Mouse (Mus musculus) thymus, adult 2 months (tissue): Measurements from ENCODE around the gene AU018091. TPM values are rescaled to one million over a fixed set of nuclear protein-coding genes. Genes with fewer than 3 reads are reported as not detected.
"Not testable (repeated sequence)": the region's sequence is repeated elsewhere in the genome, so short reads cannot be mapped to it uniquely, and the experiment has no call there.

ENCODE experiments used
- DNase-seq: peaks from one replicate; pipeline ENCODE4 v3.0.0; 2021
- H3K27ac ChIP-seq: fragments of 200-500 bp; 2 replicates; pipeline ENCODE4 v1.5.1; 2012; ENCODE audit warnings: low read length, control low read depth; ENCODE audit not compliant: control insufficient read depth, insufficient read depth
- H3K27me3 ChIP-seq: fragments of 200-500 bp; 2 replicates; pipeline ENCODE4 v1.6.1; 2012; ENCODE audit warnings: mild to moderate bottlenecking, low read length, moderate library complexity, mixed read lengths; ENCODE audit not compliant: control insufficient read depth, insufficient read depth
- H3K36me3 ChIP-seq: fragments of 200-500 bp; 2 replicates; pipeline ENCODE4 v1.6.1; 2012; ENCODE audit warnings: mild to moderate bottlenecking, low read length, moderate library complexity; ENCODE audit not compliant: control insufficient read depth, insufficient read depth
- H3K4me1 ChIP-seq: fragments of 200-500 bp; replicated peaks from 2 replicates; pipeline ENCODE4 v1.6.1; 2012; ENCODE audit warnings: low read length; ENCODE audit not compliant: control insufficient read depth, insufficient read depth
- H3K4me3 ChIP-seq: fragments of 200-500 bp; 2 replicates; pipeline ENCODE4 v1.5.1; 2012; ENCODE audit warnings: mild to moderate bottlenecking, low read length, control low read depth, moderate library complexity; ENCODE audit not compliant: control insufficient read depth, insufficient read depth
- CTCF ChIP-seq: fragments of 200-500 bp; IDR thresholded peaks from 2 replicates; pipeline ENCODE4 v1.5.1; 2012; ENCODE audit warnings: mild to moderate bottlenecking, control low read depth, low read length, moderate library complexity, borderline replicate concordance; ENCODE audit not compliant: control insufficient read depth, poor library complexity, insufficient read depth; ENCODE audit errors: extremely low read depth
- POLR2A ChIP-seq: fragments of 200-500 bp; IDR thresholded peaks from 2 replicates; pipeline ENCODE4 v1.6.1; 2012; ENCODE audit warnings: mild to moderate bottlenecking, low read length, control low read depth, moderate library complexity; ENCODE audit not compliant: control insufficient read depth, poor library complexity, insufficient read depth; ENCODE audit errors: extremely low read depth
- WGBS: fragments of 180-500 bp; shearing (Covaris S2); methylation state at CpG from one replicate; pipeline ENCODE4 v1.1.7; 2018; 5-methylcytosine and 5-hydroxymethylcytosine counted together
- polyA plus RNA-seq: library from polyadenylated mRNA; depleted of rRNA; stranded (reverse); fragments of >200 nt; gene quantifications from 2 replicates; pipeline ENCODE4 v1.2.3, GENCODE M21; 2012; rRNA removed

AU018091 gene
- polyA plus RNA-seq, 1 experiment, result 0.12 TPM

DNA sequence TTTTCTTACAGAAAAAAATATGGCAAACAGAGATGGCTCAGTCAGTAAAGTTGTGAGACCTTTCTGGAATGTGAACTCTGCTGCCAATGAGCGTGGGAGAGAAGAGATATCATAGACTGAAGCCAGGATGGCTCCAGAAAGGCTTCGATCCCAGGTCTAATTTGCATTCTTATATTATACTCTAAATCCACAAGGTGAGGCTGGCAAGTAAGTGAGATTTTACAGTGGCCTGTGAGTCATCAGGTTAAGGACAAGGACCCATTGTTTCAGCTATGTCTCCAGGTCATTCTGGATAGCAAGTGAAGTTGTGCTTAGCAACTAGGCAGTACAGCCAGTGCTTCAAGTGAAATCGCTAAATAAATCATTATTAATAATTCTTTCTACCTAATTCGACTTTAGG, 33.4 kb downstream of the AU018091 start:
- WGBS, result 83% methylated on average over 4 of the region's 4 CpGs
- no peak overlapping the region for H3K27ac ChIP-seq
- no peak overlapping the region for H3K4me3 ChIP-seq
- DNase-seq, result no peak
- TF ChIP-seq CTCF (no peak), POLR2A (no peak)
- no peaks in the 10 kb centered on the region for H3K27me3 ChIP-seq
- H3K36me3 ChIP-seq, result no peaks in the 10 kb centered on the region
- H3K4me1 ChIP-seq, result no peaks in the 10 kb centered on the region

DNA sequence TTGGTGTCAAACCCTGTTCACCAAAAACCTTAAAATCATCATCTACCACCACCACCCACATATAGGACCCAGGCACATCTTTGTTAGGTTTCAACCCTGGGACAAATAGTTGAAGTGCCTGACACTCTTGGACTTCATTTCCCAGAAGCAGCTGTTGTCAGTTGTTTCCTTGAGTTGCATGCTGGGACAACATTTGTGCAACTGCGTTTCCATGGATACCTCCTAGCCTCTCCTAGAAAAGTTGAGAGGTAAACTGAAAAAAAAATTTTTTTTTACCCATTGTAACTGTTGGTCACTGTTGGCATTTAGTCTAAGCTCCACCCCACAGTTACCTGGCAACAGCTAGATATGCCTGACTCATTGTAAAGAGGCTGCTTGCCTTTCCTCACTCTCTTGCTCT, 34.3 kb downstream of the AU018091 start:
- no peaks in the 10 kb centered on the region for H3K4me1 ChIP-seq
- H3K27me3 ChIP-seq, result no peaks in the 10 kb centered on the region
- no peaks in the 10 kb centered on the region for H3K36me3 ChIP-seq
- DNase-seq, result no peak
- WGBS, result 82% methylated on average over 1 of the region's 1 CpGs
- no peak overlapping the region for H3K27ac ChIP-seq
- no peak overlapping the region for H3K4me3 ChIP-seq
- TF ChIP-seq POLR2A (no peak), CTCF (no peak)

DNA sequence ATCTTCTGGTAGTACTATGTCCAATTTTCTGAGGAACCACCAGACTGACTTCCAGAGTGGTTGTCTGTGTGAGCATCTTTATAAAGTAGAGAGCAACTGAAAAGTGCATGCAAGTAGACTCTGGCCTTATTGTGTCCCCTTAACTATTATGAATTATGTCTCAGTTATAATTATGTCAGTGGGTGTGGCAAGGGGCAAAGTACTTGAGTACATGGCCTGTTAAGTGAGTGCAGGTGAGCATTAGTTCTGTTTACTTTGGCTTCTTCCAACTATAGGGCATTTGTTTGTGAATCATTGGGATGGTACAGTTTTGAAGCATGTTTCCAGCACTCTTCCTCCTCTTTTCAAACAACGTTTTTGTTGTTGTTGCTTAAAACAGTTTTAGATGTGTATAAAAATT, 38.7 kb downstream of the AU018091 start:
- Histone ChIP-seq H3K36me3 (no peaks in the 10 kb centered on the region), H3K27me3 (no peaks in the 10 kb centered on the region), H3K4me1 (no peaks in the 10 kb centered on the region), H3K27ac (no peak overlapping the region), H3K4me3 (no peak overlapping the region)
- TF ChIP-seq CTCF (no peak), POLR2A (no peak)
- WGBS, result 67% methylated on average over 1 of the region's 1 CpGs
- no peak for DNase-seq

DNA sequence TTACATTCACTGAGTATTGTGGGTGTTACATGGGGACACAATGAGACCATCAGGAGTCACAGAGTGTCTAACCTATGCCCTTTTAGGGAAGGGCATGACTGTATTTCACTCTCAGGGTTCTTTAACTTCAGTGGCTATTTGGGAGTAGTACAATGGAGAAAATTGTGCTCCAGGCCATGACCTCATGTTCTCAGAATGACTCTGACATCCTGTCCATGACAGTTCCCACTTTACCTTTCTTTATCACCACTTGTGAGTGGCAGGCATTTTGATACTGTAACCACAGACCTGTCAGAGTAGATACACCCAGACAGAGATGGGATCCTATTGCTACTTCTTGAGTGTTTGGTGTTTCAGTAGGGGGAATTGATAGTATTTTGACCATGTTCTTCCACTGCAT, 40.4 kb downstream of the AU018091 start:
- H3K4me1 ChIP-seq, H3K27me3 ChIP-seq, H3K36me3 ChIP-seq, DNase-seq, H3K4me3 ChIP-seq, H3K27ac ChIP-seq: not testable (repeated sequence)

DNA sequence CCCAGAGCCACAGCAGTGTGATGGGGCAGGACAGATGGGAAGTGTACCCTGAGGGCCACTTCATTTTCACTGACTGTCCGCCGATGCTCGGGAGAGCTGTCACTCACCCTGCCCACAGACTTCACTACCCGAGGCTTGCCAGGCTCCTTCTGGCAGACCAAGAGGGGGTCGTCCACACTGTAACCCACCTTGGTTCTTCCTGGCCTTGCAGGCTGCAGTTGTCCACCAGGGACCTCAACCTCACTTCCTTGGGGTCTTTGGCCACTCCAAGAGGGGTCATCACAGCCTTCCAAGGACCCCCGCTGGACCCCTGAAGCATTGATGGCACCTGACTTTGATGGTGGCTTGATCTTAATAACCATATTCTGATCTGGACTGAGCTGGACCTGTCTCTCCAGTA, 57.8 kb downstream of the AU018091 start:
- no CpG with 5 or more reads among the region's 6 CpGs for WGBS
- not testable (repeated sequence) for H3K36me3 ChIP-seq, H3K27me3 ChIP-seq, DNase-seq, H3K27ac ChIP-seq, H3K4me1 ChIP-seq, H3K4me3 ChIP-seq

DNA sequence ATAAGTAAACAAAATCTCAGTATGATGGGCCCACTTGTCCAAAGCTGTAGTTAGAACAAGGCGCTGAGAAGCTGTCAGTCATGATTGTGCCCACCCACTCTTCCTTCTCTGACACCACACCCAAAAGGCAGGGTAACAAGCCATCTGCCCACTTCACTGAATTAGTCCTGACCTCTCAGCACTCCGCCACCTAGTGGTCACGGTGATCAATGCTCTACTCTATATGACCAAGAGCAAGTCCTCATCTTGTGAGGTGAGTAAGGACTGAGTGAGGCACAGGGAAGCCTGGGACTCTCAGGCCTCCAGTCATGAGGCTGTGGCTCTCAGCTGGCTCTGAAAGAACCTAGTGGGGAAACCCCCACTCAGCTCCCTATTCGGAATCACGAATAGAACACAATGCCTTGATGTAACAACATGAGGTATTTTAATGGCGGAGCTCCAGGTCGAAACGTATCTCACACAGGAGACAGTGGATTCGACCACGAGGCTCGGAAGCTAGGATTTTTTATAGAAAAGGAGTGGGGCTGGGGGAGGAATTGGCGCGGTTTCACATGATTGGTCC, 62.4 kb downstream of the AU018091 start:
- H3K36me3 ChIP-seq, H3K27ac ChIP-seq, H3K4me3 ChIP-seq, H3K27me3 ChIP-seq, DNase-seq, H3K4me1 ChIP-seq: not testable (repeated sequence)
- WGBS, result 73% methylated on average over 13 of the region's 13 CpGs

Other genes with a start within 250 kb of the AU018091 start
- gene Nlrp12, start 80.5 kb upstream of the AU018091 start, polyA plus RNA-seq, result 0.11 and 0.13 TPM in 2 replicates
- gene Myadm, start 119.9 kb upstream of the AU018091 start, polyA plus RNA-seq, result 62.1 and 86.4 TPM in 2 replicates
- gene Prkcg, start 120.0 kb upstream of the AU018091 start, polyA plus RNA-seq, result 0.86 and 0.94 TPM in 2 replicates
- 2.6 and 2.7 TPM in 2 replicates for gene Cacng7, start 163.8 kb upstream of the AU018091 start, polyA plus RNA-seq
- gene Cacng8, start 221.5 kb upstream of the AU018091 start, polyA plus RNA-seq, result 0.82 and 0.88 TPM in 2 replicates